Mouse (Mus musculus) CH12F3 (cell line): ENCODE results near the gene Nmi.
"Not testable (repeated sequence)": the region's sequence is repeated elsewhere in the genome, so short reads cannot be mapped to it uniquely, and the experiment has no call there.

ENCODE experiments used
- in situ Hi-C: fragments of 300-500 bp; cut with MboI; formaldehyde crosslinking; loops from 2 replicates; pipeline ENCODE4 v1.14.3; 2020; ENCODE audit warnings: low sequenced_read_pairs

The Nmi gene

GRCm38 (mm10) chr2:51973410-51973968 lies at the start of gene Nmi:
Gene Nmi, minus strand, starts transcription at chr2:51973494.
- in situ Hi-C loops = no loop called here

- in situ Hi-C loops = no loop called here
Measured at GRCm38 (mm10) chr2:52016361-52016760, 43.1 kb upstream of the Nmi start.

GRCm38 (mm10) chr2:52013306-52013820 lies 40.1 kb upstream of the Nmi start:
- in situ Hi-C loops = no loop called here

GRCm38 (mm10) chr2:52011820-52012219 lies 38.5 kb upstream of the Nmi start:
- in situ Hi-C loops = not testable (repeated sequence)

- in situ Hi-C loops = no loop called here
Measured at GRCm38 (mm10) chr2:52006380-52006779, 33.1 kb upstream of the Nmi start.

- in situ Hi-C loops = not testable (repeated sequence)
Measured at GRCm38 (mm10) chr2:52002299-52002698, 29.0 kb upstream of the Nmi start.

GRCm38 (mm10) chr2:52001521-52001920 lies 28.2 kb upstream of the Nmi start:
- in situ Hi-C loops = no loop called here

- in situ Hi-C loops = no loop called here
Measured at GRCm38 (mm10) chr2:51999996-52000395, 26.7 kb upstream of the Nmi start.

- in situ Hi-C loops = no loop called here
Measured at GRCm38 (mm10) chr2:51991447-51991846, 18.2 kb upstream of the Nmi start.

- in situ Hi-C loops = no loop called here
Measured at GRCm38 (mm10) chr2:51989559-51989958, 16.3 kb upstream of the Nmi start.

GRCm38 (mm10) chr2:51986695-51987094 lies 13.4 kb upstream of the Nmi start:
- in situ Hi-C loops = no loop called here

- in situ Hi-C loops = no loop called here
Measured at GRCm38 (mm10) chr2:51986157-51986556, 12.9 kb upstream of the Nmi start.

- in situ Hi-C loops = no loop called here
Measured at GRCm38 (mm10) chr2:51985241-51985640, 11.9 kb upstream of the Nmi start.

GRCm38 (mm10) chr2:51982288-51982687 lies 9.0 kb upstream of the Nmi start:
- in situ Hi-C loops = no loop called here

GRCm38 (mm10) chr2:51981630-51982029 lies 8.3 kb upstream of the Nmi start:
- in situ Hi-C loops = no loop called here

GRCm38 (mm10) chr2:51972641-51973409 lies 469 bp downstream of the Nmi start:
- in situ Hi-C loops = no loop called here

- in situ Hi-C loops = no loop called here
Measured at GRCm38 (mm10) chr2:51972142-51972541, 1.2 kb downstream of the Nmi start.

GRCm38 (mm10) chr2:51970897-51971296 lies 2.4 kb downstream of the Nmi start:
- in situ Hi-C loops = no loop called here

- in situ Hi-C loops = no loop called here
Measured at GRCm38 (mm10) chr2:51967288-51967687, 6.0 kb downstream of the Nmi start.

- in situ Hi-C loops = no loop called here
Measured at GRCm38 (mm10) chr2:51953648-51954204, 19.6 kb downstream of the Nmi start.

- in situ Hi-C loops = no loop called here
Measured at GRCm38 (mm10) chr2:51950876-51951275, 22.4 kb downstream of the Nmi start.
